Mouse (Mus musculus) C2C12 (cell line): ENCODE measurements around the gene Hacl1.

Experiments used
- CTCF ChIP-seq: IDR thresholded peaks from one replicate; pipeline ENCODE4 v1.5.1; 2011; ENCODE audit not compliant: control insufficient read depth, insufficient read depth, insufficient read length
- MAX ChIP-seq: IDR thresholded peaks from one replicate; pipeline ENCODE4 v1.6.1; 2011; ENCODE audit warnings: mild to moderate bottlenecking, control low read depth
- MYOG ChIP-seq: IDR thresholded peaks from one replicate; pipeline ENCODE4 v1.6.1; 2011; ENCODE audit not compliant: control insufficient read depth, insufficient read length; ENCODE audit errors: extremely low read depth

- TF ChIP-seq CTCF (no peak), MYOG (no peak), MAX (no peak)
Measured at GRCm38 (mm10) chr14:31571419-31571818, 69.7 kb downstream of the Hacl1 start.
